Mouse (Mus musculus) large intestine, adult 2 months (tissue): ENCODE results near the gene Tead4. TPM values are rescaled to one million over a fixed set of nuclear protein-coding genes. Genes with fewer than 3 reads are reported as not detected.
A peak's percentile ranks its signal among the peaks of the same experiment; 100 is the strongest.

Source experiments
- DNase-seq: peaks from one replicate; pipeline ENCODE4 v3.0.0-alpha.2; 2012; ENCODE audit warnings: low read depth, low spot score
- WGBS: fragments of 180-500 bp; shearing (Covaris S2); methylation state at CpG from one replicate; pipeline ENCODE4 v1.1.7; 2018; 5-methylcytosine and 5-hydroxymethylcytosine counted together
- polyA plus RNA-seq: library from polyadenylated mRNA; depleted of rRNA; stranded (reverse); fragments of >200 nt; gene quantifications from 2 replicates; pipeline ENCODE4 v1.2.3, GENCODE M21; 2012

Tead4 gene
- polyA plus RNA-seq, 1 experiment: 0.77 TPM

GRCm38 (mm10) chr6:128295876-128296749 lies 4.5 kb downstream of the Tead4 start:
- no peak for DNase-seq
- WGBS: 28% methylated on average over 6 of the region's 6 CpGs

DNA sequence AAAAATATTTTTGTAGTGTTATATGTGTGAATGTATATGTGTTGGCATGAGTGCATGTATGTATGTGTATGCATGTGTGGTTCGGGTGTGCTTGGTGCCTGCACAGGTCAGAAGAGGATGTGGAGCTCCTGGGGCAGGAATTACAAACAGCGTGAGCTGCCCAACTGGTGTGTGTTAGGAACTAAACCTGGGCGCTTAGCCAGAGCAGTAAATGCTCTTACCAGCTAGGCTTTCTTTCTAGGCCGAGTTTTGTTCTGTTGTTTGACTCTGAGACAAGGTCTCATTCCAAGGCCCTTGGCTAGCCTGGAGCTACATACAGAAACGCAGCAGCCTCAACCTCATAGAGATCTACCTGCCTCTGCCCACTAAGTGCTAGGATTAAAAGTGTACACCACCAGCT lies 9.3 kb downstream of the Tead4 start:
- WGBS: 21% methylated on average over 5 of the region's 5 CpGs
- DNase-seq: no peak

- no peak for DNase-seq
- 77% methylated on average over 6 of the region's 6 CpGs for WGBS
Measured at GRCm38 (mm10) chr6:128288681-128289080, 11.9 kb downstream of the Tead4 start.

DNA sequence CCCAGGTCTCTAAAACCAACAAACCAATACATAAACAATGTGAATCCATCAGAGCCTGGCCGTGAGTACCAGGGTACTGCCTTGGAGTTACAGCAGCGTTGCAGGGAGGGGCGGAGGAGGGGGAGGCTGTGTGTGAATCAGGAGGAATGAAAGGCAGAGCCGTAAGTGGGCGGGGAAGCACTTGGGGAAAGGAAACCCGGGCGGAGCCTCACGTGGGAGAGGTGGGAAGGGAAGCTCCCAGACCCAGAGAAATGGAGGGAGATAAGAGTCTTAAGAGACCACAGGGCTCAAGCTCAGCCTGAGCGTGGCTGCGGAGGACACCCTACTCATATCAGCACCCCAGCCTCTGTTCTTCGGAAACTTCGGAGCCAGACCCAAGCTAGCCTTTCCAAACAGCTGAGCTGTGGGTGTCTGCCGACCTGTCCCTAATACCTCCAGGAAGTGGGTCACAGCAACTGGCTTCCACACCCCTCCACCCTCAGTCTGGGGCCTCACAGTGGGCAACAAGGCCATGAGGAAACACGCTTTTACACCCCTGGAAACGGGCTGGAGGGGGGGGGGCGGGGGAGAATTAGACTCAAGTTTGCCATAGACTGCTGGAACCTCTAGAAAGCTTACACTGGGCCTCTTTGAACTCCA lies 14.7 kb downstream of the Tead4 start:
- no peak for DNase-seq
- WGBS: 6% methylated on average over 16 of the region's 16 CpGs

DNA sequence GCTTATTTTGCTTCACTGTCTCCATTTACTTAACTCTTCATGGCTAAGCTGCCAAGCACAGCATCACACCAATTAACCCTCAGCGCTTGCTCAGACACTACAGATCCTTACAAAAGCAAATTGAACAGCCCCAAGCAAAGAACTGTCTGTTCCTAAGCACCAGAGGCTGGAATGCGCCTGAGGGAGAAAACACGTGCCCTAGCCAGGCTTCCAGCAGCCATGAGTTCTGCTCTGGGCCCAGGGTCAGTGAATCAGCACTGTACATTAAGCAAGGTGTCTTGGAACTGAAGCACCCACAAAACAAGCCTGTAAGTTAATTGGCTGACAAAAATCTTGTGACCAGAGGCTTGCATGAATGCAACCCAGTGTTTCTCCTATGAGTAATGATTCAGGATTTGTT lies 18.5 kb downstream of the Tead4 start:
- DNase-seq: no peak
- 76% methylated on average over 3 of the region's 3 CpGs for WGBS

DNA sequence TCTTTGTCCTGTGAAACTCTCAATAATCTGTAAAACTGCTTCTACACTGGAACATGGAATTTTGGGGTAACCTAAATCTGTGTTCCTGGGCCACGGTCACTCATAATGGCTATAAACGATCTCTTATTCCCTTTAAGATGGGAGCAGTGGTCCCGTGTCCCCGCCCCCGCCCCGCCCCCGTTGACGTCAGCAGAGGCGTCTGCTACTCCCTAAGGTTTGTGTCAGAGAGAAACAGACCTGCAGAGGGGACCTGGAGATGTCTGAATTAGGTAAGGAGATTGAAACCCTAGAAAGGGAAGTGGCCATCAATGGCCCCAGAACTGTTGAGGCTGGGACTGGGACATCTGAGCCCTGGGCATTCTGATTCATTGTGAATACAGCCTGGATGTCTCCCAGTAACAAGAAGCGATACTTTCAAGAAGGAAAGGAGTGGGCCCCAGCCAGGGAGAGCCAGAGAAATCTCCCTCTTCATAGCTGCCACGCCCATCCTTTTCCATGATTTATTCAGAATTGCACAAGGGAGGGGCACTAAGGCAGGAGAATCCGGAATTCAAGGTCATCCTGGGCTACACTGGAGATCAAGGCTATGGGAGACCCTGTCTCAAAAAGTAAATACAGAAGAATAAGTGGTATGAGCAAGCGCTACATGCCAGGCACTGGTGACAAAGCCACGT lies 20.0 kb downstream of the Tead4 start:
- DNase-seq: no peak
- WGBS: 33% methylated on average over 14 of the region's 14 CpGs

DNA sequence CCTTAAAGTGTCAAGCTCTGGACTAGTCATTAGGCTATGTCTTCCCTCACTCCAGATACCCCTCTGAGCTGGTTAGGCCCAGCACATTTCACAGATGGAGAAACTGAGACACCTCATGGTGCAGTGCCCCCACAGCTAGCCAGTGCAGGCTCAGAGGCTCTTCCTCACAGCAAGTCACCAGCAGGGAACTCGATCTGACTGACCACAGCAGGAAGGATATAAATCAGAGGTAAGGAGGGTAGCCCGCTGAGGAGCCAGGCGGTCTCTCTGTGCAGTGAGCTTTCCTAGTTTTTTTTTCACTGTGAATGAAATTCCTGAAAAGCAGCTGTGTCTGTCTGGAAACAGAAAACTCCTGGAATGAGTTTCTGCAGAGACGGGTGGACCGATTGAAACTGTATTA lies 21.0 kb downstream of the Tead4 start:
- DNase-seq: no peak
- WGBS: 70% methylated on average over 5 of the region's 5 CpGs

DNA sequence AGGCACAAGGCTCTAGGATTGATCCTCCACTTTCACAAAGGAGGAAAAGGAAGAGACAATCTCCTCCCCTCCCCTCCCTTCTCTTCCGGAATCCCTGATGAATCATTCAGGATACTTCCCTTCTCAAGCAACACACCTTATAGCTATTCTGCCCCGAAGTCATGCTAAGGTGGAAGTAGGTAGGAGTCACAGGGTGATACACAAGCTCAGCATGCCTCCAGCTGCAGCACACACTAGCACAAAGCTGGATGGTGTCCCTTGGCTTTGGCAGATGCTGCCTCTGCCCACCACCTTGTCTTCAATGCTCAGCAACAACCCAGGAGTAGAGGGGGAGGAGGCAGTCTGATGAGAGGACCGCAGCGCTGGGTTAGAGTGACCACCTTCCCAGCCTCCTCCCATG lies 21.5 kb downstream of the Tead4 start:
- no peak for DNase-seq
- 59% methylated on average over 4 of the region's 4 CpGs for WGBS

DNA sequence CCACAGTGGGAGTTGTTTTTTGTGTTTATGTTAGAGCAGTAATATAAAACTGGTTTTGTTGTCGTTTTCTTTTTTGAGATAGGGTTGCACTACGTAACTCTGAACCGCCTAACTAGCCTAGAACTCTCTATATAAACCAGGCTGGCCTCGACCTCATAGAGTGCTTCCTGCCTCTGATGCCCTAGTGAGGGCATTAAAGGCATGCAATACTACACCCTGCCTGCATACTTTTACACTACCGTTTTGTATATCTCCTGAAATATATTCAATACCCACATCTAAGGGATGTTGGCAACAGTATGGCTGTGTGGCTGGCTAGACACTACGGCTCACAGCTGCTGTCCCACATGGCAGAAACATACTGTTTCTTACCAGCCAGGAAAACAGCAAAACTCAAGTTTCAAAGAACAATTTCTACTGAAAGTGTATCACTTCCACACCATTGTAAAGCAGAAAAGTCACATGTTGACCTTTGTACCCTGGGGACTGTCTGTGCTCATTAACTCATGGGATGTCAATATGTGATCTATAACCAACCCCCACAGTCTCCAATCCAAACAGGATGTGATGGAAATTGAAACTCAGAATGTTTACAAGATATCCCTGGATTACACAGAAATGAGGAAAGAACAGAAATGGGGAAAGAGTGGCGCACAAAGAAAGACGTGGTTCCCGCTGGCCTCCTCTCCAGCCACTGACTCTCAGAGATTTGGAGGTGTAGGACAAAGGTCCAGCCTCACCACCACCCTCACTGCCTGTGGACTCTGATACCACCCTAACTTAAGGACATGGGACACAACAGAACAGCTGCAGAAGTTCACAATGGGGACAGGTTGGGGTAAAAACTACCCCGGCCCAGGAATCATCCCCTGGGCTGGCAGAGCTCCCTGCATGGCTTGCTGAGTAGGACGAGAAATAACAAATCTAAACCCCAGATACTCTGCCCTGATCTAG lies 23.2 kb downstream of the Tead4 start:
- DNase-seq: peak; percentile 62
- 45% methylated on average over 11 of the region's 11 CpGs for WGBS

GRCm38 (mm10) chr6:128276349-128276748 lies 24.3 kb downstream of the Tead4 start:
- 87% methylated on average over 6 of the region's 6 CpGs for WGBS
- DNase-seq: no peak

DNA sequence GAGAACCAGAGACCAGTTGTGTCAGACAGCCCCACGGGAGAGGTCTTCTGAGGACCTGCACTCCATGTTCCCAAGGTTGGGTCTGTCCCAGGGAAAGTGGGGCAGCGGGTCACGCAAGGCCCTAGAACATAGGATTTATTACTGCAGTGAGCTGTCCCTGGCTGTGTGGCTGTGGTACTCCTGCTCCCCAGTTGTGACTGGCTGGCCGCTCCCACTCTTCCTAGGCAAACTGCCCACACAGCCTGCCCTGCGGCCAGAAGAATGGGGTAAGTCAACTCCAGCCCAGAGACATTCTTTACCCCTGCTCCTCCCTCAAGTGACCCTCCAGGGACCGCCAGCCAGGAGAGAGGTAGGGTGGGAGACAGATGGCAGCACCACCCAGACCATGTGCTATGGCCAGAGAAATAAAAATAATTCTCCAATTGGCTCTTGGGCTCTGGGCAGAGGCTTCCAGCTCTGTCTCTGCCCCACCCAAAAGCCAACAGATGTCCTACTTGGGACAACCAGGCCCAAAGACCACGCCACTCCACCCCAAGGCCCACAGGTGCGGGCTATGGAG lies 25.0 kb downstream of the Tead4 start:
- DNase-seq: no peak
- 54% methylated on average over 8 of the region's 8 CpGs for WGBS

DNA sequence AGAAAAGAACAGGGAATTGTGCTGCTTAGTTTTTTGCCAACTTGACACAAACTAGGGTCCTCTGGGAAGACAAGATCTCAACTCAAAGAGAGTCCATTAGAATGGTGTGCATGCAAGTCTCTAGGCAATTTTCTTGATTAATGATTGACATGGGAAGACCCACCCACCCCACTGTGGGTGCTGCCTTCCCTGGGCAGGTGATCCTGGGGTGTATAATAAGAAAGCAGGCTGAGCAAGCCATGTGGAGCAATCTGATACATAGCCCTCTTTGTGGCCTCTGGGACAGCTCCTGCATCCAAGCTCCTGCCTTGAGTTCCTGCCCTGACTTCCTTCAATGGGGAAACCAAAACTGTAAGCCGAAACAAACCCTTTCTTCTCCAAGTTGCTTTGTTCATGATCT lies 27.1 kb downstream of the Tead4 start:
- no peak for DNase-seq
- 63% methylated on average over 1 of the region's 1 CpGs for WGBS

DNA sequence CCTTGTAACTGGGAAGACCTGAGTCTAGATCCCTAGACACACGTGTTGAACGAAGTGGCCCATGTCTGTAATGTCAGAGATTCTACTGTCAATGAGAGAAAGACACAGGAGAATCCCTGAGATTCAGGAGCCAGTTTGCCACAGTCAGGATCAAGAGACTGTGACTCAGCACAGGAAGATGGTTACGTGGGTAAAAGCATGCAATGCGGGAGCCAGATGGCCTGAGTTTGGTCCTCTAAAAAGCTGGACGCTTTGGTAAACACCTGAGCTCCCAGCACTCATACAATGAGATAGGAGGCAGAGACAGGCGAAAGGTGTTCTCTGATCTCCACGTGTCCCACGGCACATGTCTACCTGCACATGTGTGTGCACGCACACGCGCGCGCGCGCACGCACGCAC lies 27.9 kb downstream of the Tead4 start:
- no peak for DNase-seq
- 97% methylated on average over 17 of the region's 17 CpGs for WGBS

DNA sequence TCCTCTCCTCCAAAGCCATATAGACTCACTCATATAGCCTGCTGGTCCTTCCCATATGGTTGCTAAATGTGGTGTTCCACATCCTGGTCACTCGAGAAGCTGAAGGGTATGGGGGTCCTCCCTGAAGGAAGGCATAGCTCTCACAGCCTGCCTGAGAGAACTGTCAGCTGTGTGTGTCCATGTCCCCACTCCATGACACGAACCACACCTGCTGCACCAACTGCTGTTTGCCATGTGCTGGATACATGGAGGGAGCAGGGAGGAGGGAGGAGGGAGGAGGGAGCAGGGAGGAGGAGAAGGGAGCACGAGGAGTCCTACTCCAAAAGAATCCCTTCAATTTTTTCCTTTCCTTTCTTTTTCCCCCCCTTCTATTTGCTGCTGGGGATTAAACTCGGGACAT lies 30.8 kb downstream of the Tead4 start:
- 68% methylated on average over 4 of the region's 4 CpGs for WGBS
- DNase-seq: no peak

DNA sequence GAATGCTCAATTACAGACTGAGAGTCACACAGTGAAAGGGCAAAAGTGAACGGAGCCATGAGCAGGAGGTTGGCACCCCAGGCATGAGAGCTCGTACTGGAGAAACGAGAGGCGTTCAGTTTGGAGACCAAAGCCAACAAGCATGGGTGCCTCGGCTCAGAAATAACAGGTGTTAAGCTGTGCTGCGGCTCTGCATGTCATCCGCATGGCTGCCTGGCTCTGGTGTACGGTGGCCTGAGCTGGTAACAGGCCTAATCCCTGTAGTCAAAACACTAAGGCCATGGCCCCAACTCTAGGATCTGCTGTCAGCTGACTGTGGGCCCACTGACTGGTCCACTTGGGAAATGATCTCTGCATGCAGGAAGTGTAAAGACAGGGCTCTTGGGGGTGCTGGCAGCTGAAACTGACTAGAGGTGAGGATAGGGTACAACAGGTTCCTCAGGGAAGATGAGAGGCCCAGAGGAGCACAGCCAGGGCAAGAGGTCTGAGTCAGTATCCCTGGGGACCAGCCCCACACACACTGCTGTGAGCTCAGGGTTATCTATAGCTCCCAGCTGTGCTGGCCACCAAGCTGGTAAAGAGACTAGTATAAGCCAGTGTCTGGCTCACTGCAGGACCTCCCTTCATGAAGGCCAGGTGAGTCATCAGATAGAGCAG lies 35.6 kb downstream of the Tead4 start:
- 90% methylated on average over 8 of the region's 8 CpGs for WGBS

GRCm38 (mm10) chr6:128261486-128261885 lies 39.1 kb downstream of the Tead4 start:
- WGBS: 84% methylated on average over 1 of the region's 1 CpGs
- no peak for DNase-seq

More for the DNA sequence above, 35.6 kb downstream of the Tead4 start:
- no peak for DNase-seq

- WGBS: 89% methylated on average over 3 of the region's 3 CpGs
- DNase-seq: no peak
Measured at GRCm38 (mm10) chr6:128259252-128259651, 41.4 kb downstream of the Tead4 start.

DNA sequence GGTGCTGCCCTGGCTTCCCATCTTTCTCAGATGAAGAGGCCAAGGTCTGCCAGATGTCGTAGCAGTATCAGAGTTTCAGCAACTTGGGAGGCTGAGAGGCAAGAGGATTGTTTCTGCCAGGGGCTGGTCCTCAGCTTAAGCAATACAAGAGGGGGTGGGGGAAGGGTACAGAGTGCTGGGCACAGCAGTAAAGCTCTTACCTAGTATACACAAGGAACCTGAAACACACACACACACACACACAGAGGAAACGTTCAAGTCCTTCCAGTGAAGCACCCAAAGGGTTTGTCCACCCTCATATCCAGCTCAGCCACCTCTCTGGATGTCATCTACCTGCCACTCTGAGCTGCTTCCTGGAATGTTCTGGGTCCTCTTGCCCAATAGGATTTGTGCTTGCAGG lies 44.7 kb downstream of the Tead4 start:
- 76% methylated on average over 2 of the region's 2 CpGs for WGBS
- no peak for DNase-seq

GRCm38 (mm10) chr6:128255292-128255691 lies 45.3 kb downstream of the Tead4 start:
- DNase-seq: no peak
- 68% methylated on average over 4 of the region's 4 CpGs for WGBS
